Mouse (Mus musculus) liver, embryonic 14.5 days (tissue): ENCODE measurements around the gene Nek9. TPM values are rescaled to one million over a fixed set of nuclear protein-coding genes. Genes with fewer than 3 reads are reported as not detected.

Experiments
- ATAC-seq: fragments of 200-750 bp; cut with Nextera tagmentation; 2 replicates; pipeline ENCODE4 v1.8.0; 2017; ENCODE audit warnings: moderate number of reproducible peaks, mild to moderate bottlenecking, moderate library complexity; ENCODE audit not compliant: insufficient read depth
- DNase-seq, 3 experiments: peaks; one replicate each; pipeline ENCODE4 v3.0.0-alpha.2; 2012 to 2013; ENCODE audit warnings: low read depth in 3 of 3, low spot score in 3 of 3
- H3K27ac ChIP-seq: fragments of 300-500 bp; sonication (generic); 2 replicates; pipeline ENCODE4 v1.5.1; 2014; ENCODE audit warnings: moderate library complexity, mild to moderate bottlenecking, control low read depth, inconsistent platforms
- H3K27me3 ChIP-seq: fragments of 300-500 bp; sonication (generic); 2 replicates; pipeline ENCODE4 v1.6.1; 2014; ENCODE audit warnings: mild to moderate bottlenecking, low read length, moderate library complexity; ENCODE audit not compliant: control insufficient read depth, insufficient read depth
- H3K36me3 ChIP-seq: fragments of 300-500 bp; sonication (generic); replicated peaks from 2 replicates; pipeline ENCODE4 v1.6.1; 2014; ENCODE audit warnings: low read depth; ENCODE audit not compliant: control insufficient read depth, insufficient read depth
- H3K4me1 ChIP-seq, 2 experiments: fragments of 200-500 bp in 1 of 2; fragments of 300-500 bp in 1 of 2; sonication (generic) in 1 of 2; replicated peaks; 2 replicates each; pipeline ENCODE4 v1.6.1; 2012 to 2014; ENCODE audit warnings: antibody characterized with exemption in 1 of 2, inconsistent platforms in 1 of 2, low read length in 1 of 2; ENCODE audit not compliant: control insufficient read depth in 2 of 2, insufficient read depth in 2 of 2
- H3K4me2 ChIP-seq: fragments of 300-500 bp; sonication (generic); 2 replicates; pipeline ENCODE4 v1.6.1; 2014; ENCODE audit warnings: low read depth, mild to moderate bottlenecking, control low read depth, moderate library complexity
- H3K4me3 ChIP-seq, 2 experiments: fragments of 200-500 bp in 1 of 2; fragments of 300-500 bp in 1 of 2; sonication (generic) in 1 of 2; 2 replicates each; pipeline ENCODE4 v1.5.1; 2012 to 2014; ENCODE audit warnings: low read depth in 2 of 2, low read length in 2 of 2, mild to moderate bottlenecking in 2 of 2, control low read depth in 1 of 2, inconsistent platforms in 1 of 2, moderate library complexity in 1 of 2; ENCODE audit not compliant: insufficient read depth in 1 of 2
- H3K9ac ChIP-seq: fragments of 300-500 bp; sonication (generic); replicated peaks from 2 replicates; pipeline ENCODE4 v1.6.1; 2014; ENCODE audit warnings: mild to moderate bottlenecking, control low read depth, moderate library complexity
- H3K9me3 ChIP-seq: fragments of 300-500 bp; sonication (generic); 2 replicates; pipeline ENCODE4 v1.6.1; 2016; ENCODE audit warnings: low read length, mixed read lengths; ENCODE audit not compliant: control insufficient read depth
- CTCF ChIP-seq: IDR thresholded peaks from 2 replicates; pipeline ENCODE4 v1.5.1; 2016; ENCODE audit warnings: antibody characterized with exemption, low read depth, control low read depth
- EP300 ChIP-seq: IDR thresholded peaks from 2 replicates; pipeline ENCODE4 v1.6.1; 2016; ENCODE audit warnings: antibody characterized with exemption, low read depth
- WGBS: fragments of 180-500 bp; shearing (Covaris S2); extraction: QIAGEN DNeasy Blood & Tissue Kit; methylation state at CpG from one replicate; pipeline ENCODE4 v1.1.7; 2014; ENCODE audit not compliant: insufficient replicate concordance; 5-methylcytosine and 5-hydroxymethylcytosine counted together
- polyA plus RNA-seq, 2 experiments: library from polyadenylated mRNA; depleted of rRNA in 1 of 2; stranded (reverse) in 1 of 2; unstranded in 1 of 2; fragments of >200 nt; fragmentation: Nextera tagmentation in 1 of 2; extraction: Ambion mirVana in 1 of 2; gene quantifications; 2 replicates each; pipeline versions ENCODE4 v1.2.1 to v1.2.3; 2012 to 2014

Gene Nek9
- polyA plus RNA-seq, 2 experiments: 4.1 to 8.8 TPM

GRCm38 (mm10) chr12:85373591-85374560 lies 34.7 kb upstream of the Nek9 start:
- peak; percentile 90 for ATAC-seq
- peak overlapping the region; percentile 86 for H3K9ac ChIP-seq
- WGBS: 2% methylated on average over 48 of the region's 53 CpGs
- H3K4me3 ChIP-seq: peak overlapping the region; percentile 78 to 79
- no peaks in the 10 kb centered on the region for H3K27me3 ChIP-seq
- H3K9me3 ChIP-seq: no peaks in the 10 kb centered on the region
- peak overlapping the region; percentile 93 for H3K4me2 ChIP-seq
- peak; percentile 64 to 72 (median 67) for DNase-seq
- TF ChIP-seq EP300 (no peak), CTCF (no peak)
- H3K4me1 ChIP-seq: peaks cover 11 to 24% of the 10 kb centered on the region in 2 experiments
- no peaks in the 10 kb centered on the region for H3K36me3 ChIP-seq
- H3K27ac ChIP-seq: peak overlapping the region; percentile 64

- no peak overlapping the region for H3K9ac ChIP-seq
- no peak overlapping the region for H3K27ac ChIP-seq
- H3K9me3 ChIP-seq: no peaks in the 10 kb centered on the region
- TF ChIP-seq CTCF (no peak), EP300 (no peak)
- H3K36me3 ChIP-seq: no peaks in the 10 kb centered on the region
- ATAC-seq: no peak
- peak overlapping the region; percentile 93 for H3K4me2 ChIP-seq
- 30% methylated on average over 8 of the region's 8 CpGs for WGBS
- H3K4me1 ChIP-seq: peaks cover 11 to 30% of the 10 kb centered on the region in 2 experiments
- DNase-seq: no peak
- no peak overlapping the region for H3K4me3 ChIP-seq
- no peaks in the 10 kb centered on the region for H3K27me3 ChIP-seq
Measured at GRCm38 (mm10) chr12:85372068-85372665, 33.0 kb upstream of the Nek9 start.

GRCm38 (mm10) chr12:85368441-85369063 lies 29.4 kb upstream of the Nek9 start:
- no peaks in the 10 kb centered on the region for H3K36me3 ChIP-seq
- H3K9ac ChIP-seq: no peak overlapping the region
- no peak overlapping the region for H3K4me3 ChIP-seq
- H3K4me1 ChIP-seq: peaks cover 9 to 24% of the 10 kb centered on the region in 2 experiments
- H3K27ac ChIP-seq: no peak overlapping the region
- H3K4me2 ChIP-seq: no peak overlapping the region
- H3K27me3 ChIP-seq: no peaks in the 10 kb centered on the region
- DNase-seq (no peak), ATAC-seq (no peak)
- WGBS: 59% methylated on average over 6 of the region's 6 CpGs
- TF ChIP-seq CTCF (no peak), EP300 (no peak)
- no peaks in the 10 kb centered on the region for H3K9me3 ChIP-seq

- Histone ChIP-seq H3K4me2 (no peak overlapping the region), H3K9ac (no peak overlapping the region), H3K36me3 (no peaks in the 10 kb centered on the region), H3K9me3 (no peaks in the 10 kb centered on the region), H3K4me3 (no peak overlapping the region), H3K27ac (no peak overlapping the region), H3K27me3 (no peaks in the 10 kb centered on the region), H3K4me1 (peaks cover 0 to 14% of the 10 kb centered on the region in 2 experiments; a peak in 2 of 4 replicates)
- TF ChIP-seq CTCF (no peak), EP300 (no peak)
- no peak for ATAC-seq
- DNase-seq: no peak
- WGBS: 77% methylated on average over 3 of the region's 3 CpGs
Measured at GRCm38 (mm10) chr12:85366271-85366670, 27.1 kb upstream of the Nek9 start.
